Mouse (Mus musculus) mature B cell (primary cell): ENCODE results near the gene Lmna.

Source experiments
- in situ Hi-C: fragments of 300-500 bp; cut with MboI; formaldehyde crosslinking; loops from 2 replicates; pipeline ENCODE4 v1.14.3; 2019

Gene Lmna

GRCm38 (mm10) chr3:88509692-88510420, at the start of gene Lmna:
Lmna (minus strand) TSS chr3:88509956.
- in situ Hi-C loops, result no loop called here

DNA sequence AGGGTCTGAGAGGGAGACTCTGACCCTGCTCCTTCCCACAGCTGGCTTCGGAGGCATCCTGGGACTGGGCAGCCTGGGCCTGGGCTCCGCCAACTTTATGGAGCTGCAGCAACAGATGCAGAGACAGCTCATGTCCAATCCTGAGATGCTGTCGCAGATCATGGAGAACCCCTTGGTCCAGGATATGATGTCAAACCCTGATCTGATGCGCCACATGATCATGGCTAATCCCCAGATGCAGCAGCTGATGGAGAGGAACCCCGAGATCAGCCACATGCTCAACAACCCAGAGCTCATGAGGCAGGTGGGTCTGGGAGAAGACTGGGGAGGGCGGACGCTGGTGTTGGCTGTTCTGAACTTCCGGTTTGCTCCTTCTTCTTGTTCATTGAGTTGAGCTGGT, 46.9 kb upstream of the Lmna start:
- in situ Hi-C loops, result no loop called here

DNA sequence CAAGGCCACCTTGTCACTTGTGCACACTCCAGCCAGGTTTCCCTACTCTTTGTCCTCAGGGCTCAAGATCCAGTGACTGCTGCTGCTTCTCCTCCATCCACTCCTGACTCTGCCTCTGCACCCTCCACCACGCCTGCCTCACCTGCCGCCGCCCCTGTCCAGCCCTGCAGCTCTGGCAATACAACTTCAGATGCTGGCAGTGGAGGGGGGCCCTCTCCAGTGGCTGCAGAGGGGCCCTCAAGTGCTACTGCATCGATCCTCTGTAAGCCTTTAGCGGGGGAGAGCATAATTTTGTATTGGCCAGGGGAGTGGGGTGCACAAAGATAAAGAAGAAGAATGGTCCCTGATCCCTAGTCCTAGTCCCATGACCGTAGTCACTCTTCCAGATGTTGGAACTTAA, 46.0 kb upstream of the Lmna start:
- in situ Hi-C loops, result no loop called here

- in situ Hi-C loops, result no loop called here
These were observed 45.4 kb upstream of the Lmna start for GRCm38 (mm10) chr3:88555069-88555605.

DNA sequence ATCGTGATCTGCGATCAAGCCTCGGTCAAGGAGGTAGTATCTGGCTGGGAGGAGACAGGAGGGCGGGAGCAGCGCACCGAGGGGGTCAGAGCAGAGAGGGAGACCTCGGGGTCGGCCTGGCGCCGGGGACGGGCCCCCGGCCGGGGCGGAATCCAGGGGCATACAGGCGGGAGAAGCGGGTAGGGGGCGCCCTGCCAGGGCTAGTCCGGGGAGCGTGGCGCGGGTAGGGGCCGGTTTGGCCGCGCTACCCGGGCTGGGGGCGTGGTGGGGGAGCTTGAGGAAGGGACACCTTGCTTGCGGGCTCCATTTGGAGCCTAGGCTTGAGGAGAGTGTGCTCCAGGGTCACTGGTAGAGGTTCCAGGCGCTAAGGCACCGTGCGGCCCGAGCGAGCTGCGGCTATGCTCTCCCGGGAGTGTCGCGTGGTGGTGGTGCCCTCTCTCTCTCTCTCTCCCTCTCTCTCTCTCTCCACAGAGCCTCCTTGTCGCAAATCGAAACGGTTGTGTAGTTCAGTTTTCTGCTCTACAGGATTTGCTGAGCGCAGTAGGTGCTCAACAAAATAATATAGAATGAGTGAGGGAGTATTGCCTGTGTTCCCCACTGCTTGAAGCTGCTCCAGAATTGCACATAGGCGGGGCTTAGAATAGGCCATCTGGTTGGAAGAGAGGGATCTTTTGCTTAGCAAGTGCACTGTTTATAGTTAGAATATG, 44.3 kb upstream of the Lmna start:
- in situ Hi-C loops, result no loop called here

GRCm38 (mm10) chr3:88553525-88553879, 43.7 kb upstream of the Lmna start, which contains the start of gene Ubqln4:
Ubqln4 (plus strand) TSS chr3:88553758.
- in situ Hi-C loops, result no loop called here

- in situ Hi-C loops, result no loop called here
These were observed 43.1 kb upstream of the Lmna start, which contains the start of gene Lamtor2 for GRCm38 (mm10) chr3:88552676-88553524. Lamtor2 (minus strand) TSS chr3:88553074.

DNA sequence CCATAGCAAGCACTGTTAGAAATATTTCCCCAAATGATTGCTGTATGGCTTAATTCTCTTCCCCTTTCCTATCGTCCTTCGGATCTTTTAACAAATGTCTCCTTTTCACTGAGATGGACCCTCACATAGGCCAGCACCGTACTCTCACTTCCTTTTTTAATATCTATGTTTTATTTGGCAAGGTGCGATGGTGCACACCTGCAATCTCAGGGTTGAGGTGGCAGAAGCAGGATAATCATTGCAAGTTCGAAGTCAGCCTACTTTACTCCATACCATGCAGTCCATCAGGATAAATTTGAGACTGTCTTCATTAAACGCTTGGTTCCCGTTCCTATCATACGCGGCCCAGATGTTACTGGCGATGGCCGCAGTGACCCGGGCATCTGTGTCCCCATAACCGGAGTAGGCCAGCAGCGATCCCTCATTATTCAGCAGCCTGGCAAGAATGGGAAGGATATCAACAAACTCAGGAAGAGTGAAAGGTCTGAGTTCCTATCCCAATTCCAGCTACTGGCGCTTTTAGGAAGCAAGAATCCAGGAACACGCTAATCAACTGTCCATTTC, 42.4 kb upstream of the Lmna start:
- in situ Hi-C loops, result no loop called here

DNA sequence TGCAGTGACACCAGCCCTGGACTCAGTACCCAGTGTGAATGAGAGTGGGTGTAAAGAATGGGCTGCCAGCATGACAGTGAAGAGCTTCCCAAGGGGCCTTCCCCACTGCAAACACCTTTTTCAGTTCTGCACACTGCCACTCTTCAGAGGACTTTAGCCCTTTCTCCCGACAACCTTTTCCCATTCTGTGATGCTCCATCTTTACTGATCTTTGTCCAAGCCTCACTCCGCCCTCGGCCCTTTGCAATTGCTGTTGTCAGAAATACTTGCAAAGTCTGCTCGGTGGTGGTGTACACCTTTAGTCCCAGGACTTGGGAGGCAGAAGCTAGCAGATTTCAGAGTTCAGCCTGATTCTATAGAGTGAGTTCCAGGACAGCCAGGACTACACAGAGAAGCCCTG, 41.8 kb upstream of the Lmna start:
- in situ Hi-C loops, result no loop called here

DNA sequence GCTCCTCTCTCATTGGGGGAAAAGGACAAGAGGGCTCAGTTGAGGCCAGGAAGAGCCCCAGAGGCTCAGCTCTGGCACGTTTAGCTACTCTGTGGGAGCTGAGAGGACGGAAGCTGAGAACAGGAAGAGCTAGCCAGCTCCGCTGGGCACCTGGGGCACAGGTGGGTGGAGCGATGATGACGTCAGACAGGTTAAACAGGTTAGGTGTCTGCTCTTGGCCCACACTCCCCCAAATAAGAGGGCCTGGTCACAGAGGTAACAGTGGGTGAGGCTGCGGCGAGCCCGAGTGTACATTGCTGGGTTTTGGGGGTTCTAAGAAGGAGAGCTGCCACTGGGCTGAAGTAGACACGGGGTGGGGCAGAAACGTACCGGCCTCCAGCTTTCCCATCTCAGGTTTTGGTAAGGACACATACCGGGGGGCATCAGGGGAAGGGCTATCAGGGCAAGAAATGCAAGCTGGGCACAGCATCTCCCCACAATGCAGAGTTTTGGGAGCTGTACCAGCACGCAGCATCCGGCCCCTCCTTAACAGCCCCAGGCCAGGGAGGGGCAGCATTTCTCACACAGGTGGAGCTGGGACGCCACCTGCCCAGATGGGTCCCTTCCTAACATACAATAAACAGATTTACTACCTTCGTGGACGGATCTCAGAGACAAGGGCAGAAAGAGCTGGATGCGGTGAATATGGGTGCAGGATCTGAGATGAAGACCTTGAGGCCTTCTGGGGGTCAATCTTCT, 38.6 kb upstream of the Lmna start, which contains the start of gene Rab25:
Gene Rab25 (minus strand): TSS at position 121 of the 738 bp plus-strand sequence.
- in situ Hi-C loops, result no loop called here

DNA sequence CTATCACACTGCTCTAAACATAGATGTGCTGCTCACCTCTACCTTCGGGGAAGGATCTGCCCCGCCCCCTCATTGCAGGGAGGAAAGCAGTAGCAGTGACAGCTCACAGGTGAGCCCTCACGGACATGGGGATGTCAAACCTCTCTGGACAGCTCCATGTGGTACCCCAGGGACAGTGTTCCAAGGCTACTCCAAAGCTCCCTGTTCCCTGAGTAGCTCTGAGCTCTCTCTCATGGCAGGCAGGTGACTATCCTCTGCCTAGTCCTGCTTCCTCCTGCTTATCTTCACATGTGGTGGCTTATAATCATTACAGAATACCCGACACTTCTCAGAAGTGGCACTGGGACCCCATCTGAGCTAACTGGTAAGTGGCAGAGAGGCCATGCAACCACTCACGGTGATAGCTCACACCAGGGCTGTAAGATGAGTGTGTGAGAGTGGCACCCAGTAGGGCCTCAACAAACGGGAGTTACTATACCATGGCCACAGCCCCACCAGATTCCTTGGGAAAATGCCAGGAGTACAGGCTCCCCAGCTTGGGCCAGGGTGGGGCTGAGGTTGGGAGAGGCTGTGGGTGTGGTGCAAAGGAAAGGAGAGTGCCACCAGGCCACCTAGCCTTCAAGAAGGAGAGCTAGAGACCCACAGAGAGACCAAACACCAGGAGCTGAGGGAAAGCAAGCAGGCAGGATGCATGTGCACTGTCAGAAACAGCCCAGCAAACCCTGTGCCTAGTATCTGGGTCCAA, 37.1 kb upstream of the Lmna start:
- in situ Hi-C loops, result no loop called here

- in situ Hi-C loops, result no loop called here
These were observed 35.3 kb upstream of the Lmna start for GRCm38 (mm10) chr3:88544955-88545591.

DNA sequence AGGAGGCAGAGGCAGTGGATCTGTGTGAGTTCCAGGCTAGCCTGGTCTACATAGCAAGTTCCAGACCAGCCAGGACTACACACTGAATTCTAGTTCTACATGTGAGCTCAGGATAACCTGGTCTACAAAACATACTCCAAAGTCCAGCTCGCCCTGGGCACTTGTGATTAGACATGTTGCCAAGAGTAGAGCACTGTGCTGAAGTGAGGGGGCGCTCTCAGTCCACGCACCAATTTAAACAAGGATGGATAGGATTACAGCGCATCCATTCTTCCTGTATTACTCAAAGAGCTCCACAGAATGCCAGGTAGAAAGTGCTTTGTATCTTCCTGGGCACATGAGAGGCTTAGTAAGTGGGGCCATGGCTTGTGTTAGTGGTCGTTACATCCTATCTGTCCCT, 34.8 kb upstream of the Lmna start:
- in situ Hi-C loops, result no loop called here

GRCm38 (mm10) chr3:88543651-88544410, 34.1 kb upstream of the Lmna start:
- in situ Hi-C loops, result no loop called here

GRCm38 (mm10) chr3:88543174-88543573, 33.4 kb upstream of the Lmna start:
- in situ Hi-C loops, result no loop called here

- in situ Hi-C loops, result no loop called here
These were observed 32.7 kb upstream of the Lmna start for GRCm38 (mm10) chr3:88542486-88542885.

DNA sequence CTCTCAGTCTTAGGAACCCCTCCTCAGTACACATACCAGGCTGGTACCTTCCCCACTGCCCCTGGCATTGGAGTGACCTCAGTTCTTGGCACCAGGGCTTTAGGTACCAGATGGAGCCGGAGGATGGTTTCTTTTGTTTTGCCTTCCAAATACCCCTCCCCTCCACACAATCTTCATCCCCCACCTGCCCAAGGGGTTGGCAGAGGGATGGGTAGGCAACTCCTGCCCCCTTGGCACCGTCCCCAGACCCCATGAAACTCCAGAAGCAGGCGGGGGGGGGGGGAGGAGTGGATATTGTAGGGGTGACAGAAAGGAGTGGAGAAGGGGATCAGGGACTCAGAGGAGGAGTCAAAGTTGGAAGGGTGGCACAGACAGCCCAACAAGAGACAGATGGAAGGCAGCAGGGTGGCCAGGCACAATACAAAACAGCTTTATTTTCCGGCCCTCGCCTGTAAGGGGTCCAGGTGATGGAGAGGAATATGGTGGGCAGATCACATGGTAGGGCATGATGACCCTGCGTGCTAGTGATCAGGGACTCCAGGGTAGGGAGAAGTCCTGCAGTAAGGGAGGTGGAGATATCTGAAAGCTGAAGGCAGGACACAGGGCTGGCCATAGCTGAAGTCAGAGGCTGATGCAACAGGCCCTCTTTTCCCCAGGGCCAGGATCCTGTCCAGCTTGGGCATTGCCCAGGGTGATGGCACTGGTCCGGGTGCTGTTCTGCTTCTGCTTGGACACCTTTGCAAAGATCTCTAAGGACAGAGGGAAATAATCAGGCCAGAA, 32.1 kb upstream of the Lmna start:
- in situ Hi-C loops, result no loop called here

DNA sequence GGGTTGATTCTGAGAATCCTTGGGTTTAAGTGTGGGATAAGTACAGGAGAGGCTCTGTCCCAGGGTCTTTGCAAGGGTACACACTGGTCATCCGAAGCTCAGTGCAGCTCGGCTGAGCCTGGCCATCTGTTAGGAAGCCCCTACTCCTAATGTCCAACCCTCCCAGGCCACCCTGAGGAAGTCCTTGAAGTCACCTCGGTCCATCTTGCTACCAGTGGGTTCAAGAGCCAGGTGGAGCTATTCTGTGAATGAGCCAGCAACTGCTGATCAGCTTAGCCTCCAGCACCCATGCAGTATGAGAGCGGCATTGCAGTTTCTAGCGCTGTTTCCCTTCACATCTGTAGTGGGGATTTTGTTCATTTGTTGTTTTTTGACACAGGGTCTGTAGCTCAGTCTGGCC, 30.3 kb upstream of the Lmna start:
- in situ Hi-C loops, result no loop called here
